Mouse (Mus musculus) kidney, postnatal 10 days (tissue): ENCODE results near the gene G430095P16Rik.

Experiments used
- DNase-seq: peaks from one replicate; pipeline ENCODE4 v3.0.0; 2021; ENCODE audit warnings: mixed read lengths

The G430095P16Rik gene

DNA sequence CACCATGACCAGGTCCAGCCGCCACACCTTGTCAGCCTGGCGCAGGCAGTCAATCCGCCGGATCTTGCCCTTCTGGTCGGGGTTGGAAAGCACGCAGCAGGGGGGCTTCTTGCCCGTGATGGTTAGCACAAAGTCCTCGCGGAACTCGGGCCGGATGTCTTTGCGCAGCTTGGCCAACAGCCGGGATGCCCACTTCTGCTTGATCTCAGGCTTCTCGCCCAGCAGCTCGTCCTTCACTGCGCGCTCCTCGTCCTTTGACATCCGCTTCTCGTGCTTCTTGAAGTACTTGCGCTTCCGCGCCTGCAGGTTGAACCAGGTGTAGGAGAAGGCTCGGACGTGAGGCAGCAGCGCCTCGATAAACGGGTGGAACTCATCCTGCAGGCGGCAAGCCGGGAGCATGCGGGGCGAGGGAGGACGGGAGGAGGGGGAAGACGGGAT, 49.2 kb downstream of the G430095P16Rik start:
- DNase-seq: peak; percentile 53

DNA sequence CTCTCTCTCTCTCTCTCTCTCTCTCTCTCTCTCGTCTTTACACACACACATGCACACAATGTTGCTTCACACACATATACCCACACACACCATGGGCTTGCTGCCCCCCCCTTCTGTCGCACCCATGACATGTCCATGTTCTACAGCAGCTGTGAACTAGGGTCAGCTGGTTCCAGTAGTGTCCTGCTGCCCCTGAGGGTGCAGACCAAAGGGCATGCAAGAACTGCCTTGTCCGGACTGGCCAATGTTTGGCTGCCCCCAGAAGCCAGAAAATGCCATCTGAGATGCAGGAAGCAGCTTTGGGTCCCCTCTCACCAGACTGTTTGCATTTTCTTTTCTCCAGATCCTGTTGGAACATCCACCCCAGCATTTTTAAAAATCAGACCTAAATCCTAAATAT, 49.8 kb downstream of the G430095P16Rik start:
- no peak for DNase-seq

DNA sequence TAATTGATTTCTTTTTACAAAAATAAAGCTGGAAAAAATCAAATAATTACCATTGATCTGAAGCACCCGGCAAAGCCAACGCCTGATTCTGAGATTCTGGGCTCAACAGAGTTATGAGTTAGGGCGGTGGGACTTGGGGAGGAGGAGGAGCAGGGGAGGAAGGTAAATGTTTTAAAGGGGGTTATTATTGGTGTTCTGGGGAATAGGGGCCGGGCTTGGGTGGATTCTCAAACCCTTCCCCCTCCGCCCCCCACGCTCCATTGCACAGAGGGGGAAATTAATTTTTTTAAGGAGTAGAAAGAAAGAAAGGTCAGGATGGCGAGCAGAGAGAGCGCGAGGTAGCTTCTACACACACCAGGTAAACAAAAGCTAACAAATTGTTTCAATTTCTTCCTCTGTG, 50.5 kb downstream of the G430095P16Rik start:
- DNase-seq: no peak

DNA sequence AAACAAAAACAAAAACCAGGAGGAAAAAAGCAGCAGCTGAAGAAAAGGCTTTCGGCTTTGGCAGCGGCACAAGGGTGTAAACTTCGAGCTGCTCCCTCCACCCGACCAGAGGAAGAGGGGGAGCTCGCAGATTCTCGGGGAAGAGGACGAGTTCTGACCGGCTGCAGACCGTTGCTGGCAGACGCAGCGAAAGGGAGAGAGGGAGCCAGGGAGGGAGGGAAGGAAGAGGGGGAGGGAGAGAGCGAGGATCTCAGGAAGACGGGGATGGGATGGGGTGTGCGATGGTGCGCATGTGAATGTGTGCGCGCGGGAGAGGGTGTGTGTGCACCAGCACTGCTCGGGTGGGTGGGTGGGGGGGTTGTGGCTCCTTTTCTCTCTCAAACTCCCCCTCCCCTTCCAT, 51.0 kb downstream of the G430095P16Rik start:
- peak; percentile 86 for DNase-seq

DNA sequence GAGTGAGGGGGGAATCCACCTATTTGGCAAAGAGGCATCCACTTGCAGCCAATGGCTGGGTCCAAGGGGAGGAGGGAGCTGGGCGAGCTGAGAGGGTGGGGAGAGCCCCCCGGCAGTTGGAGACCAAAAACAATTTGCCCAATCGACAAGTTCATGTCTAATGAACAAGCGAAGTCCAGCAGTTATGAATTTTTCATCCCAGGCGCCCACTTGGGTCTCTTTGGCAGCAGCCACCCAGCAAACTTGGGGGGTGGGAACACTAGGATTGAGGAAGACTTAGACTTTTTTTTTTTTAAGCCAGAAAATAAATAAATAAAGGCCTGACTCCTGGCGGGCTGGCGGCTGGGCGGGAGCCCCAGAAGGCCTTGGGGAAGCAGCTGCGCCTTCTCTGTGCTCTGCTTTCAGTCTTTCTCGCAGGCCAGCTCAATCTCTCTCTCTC, 51.7 kb downstream of the G430095P16Rik start:
- peak; percentile 73 for DNase-seq

DNA sequence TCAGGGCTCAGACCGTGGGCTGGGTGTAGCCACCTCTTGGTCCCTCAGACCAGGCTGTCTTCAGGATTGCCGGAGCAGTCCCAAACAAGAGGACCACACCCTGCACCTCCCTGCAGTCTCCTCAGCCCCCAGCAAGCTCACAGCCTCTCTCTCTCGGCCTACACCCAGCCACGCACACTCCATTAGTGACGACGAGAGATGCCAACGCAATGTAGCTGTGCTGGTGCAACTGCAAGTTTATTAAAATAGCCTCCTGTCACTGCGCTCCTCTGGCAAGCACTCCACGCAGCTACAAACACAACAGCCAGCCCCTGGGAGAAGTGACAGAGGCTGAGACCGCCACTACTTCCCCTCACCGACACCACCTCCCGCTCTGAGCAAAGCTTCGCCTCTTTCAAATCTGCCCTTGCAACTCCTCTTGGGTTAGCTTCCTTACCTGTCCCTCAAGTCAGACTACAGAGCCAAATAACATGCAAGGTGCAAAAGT, 52.3 kb downstream of the G430095P16Rik start:
- no peak for DNase-seq

DNA sequence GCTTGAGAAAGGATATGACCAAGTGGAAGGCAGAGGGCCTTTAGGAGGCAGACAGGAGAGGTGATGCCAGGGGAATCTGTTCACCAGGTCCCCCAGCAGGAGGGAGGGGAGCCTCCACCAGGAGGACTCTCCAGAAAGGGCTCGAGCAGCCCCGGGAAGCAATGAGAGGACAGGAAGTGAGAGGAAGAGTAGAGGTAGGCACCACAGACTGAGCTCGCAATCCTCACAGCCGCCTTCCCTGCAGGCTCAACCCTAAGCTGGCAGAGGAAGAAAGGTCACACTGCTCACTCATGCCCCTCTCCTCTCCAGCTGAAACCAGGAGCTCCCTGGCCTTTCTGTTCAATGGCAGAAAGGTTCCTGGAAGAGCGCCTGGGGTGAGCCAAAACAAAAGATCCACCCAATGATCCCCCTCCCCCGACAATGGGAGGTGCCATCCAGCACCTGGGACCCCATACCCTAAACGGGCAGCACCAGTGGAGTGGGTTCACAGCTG, 52.9 kb downstream of the G430095P16Rik start:
- DNase-seq: no peak
